Mouse (Mus musculus) cortical plate, adult 2 months (tissue): ENCODE data around the gene Anks1b. TPM values are rescaled to one million over a fixed set of nuclear protein-coding genes. Genes with fewer than 3 reads are reported as not detected.

ENCODE experiments used
- H3K27ac ChIP-seq: fragments of 200-500 bp; 2 replicates; pipeline ENCODE4 v1.5.1; 2012; ENCODE audit warnings: low read length, control low read depth, inconsistent platforms; ENCODE audit not compliant: insufficient read depth
- H3K4me1 ChIP-seq: fragments of 200-500 bp; 2 replicates; pipeline ENCODE4 v1.6.1; 2011; ENCODE audit warnings: low read length; ENCODE audit not compliant: control insufficient read depth, insufficient read depth
- H3K4me3 ChIP-seq: fragments of 200-500 bp; 2 replicates; pipeline ENCODE4 v1.5.1; 2011; ENCODE audit warnings: mild to moderate bottlenecking, low read length, control low read depth; ENCODE audit not compliant: insufficient read depth
- CTCF ChIP-seq: fragments of 200-500 bp; IDR thresholded peaks from 2 replicates; pipeline ENCODE4 v1.5.1; 2011; ENCODE audit warnings: mild to moderate bottlenecking, control low read depth, low read length; ENCODE audit not compliant: insufficient read depth; ENCODE audit errors: extremely low read depth
- POLR2A ChIP-seq: fragments of 200-500 bp; IDR thresholded peaks from 2 replicates; pipeline ENCODE4 v1.6.1; 2011; ENCODE audit warnings: mild to moderate bottlenecking, low read length, control low read depth; ENCODE audit not compliant: insufficient read depth; ENCODE audit errors: extremely low read depth
- polyA plus RNA-seq: library from polyadenylated mRNA; depleted of rRNA; stranded (reverse); fragments of >200 nt; gene quantifications from 2 replicates; pipeline ENCODE4 v1.2.3, GENCODE M21; 2012

The Anks1b gene
- polyA plus RNA-seq, 1 experiment = 238 TPM

DNA sequence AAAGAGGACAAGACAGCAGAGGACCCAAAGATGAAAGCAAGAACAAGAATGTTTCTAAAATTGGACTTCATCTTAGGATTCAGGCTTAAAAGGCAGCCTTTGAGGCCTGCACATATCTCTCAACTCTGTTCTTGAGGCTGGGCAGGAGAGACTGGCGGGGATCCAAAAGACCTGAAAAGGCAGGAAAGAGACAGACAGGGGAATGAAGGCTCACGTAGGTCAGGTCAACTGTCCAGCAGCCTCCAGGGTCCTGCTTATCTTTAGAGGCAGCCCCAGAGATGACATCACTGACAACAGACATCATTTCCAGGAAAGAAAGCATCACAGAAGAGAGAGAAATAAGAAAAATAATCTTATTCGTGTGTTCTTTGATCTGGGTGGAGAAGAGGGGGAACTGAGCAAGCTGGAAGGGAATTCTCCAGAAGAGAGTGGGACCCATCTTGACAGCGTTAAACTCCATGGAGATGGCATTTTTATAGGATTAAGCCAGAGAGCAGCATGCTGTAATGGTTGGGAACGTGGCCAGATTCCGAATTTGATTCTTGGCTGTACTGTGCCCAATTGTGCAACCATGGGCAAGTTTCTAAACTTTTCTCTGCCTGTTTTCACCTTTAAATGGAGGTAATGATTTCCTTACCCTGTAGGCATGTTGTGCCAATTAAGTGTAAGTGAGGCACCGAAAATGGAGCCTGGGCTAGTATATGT lies 784.3 kb downstream of the Anks1b start:
- Histone ChIP-seq H3K4me3 (no peak overlapping the region), H3K27ac (0 out of 2 replicates have a peak overlapping the region, but pooled peaks have one; percentile 68), H3K4me1 (peaks cover 17% of the 10 kb centered on the region)
- TF ChIP-seq POLR2A = no peak
- no peak for TF ChIP-seq CTCF

DNA sequence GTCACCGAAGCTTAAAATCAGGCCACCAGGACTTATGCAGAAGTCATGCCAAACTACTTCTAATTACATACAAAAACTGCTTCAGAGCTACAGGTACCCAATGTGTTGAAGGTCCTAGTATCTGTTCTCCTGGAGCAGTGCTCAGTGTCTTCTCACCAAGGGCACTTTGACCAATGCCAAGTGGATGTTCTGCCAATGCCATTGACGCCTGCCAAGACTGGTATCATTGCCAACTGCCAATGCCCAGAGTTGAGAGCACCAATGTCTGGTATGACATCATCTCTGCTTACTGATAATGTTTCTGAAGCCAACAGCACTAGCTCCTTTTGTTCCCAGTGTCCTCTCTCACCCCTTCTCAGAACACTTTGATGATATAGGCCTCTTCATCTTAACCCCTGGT lies 793.4 kb downstream of the Anks1b start:
- H3K4me3 ChIP-seq = no peak overlapping the region
- TF ChIP-seq POLR2A = no peak
- TF ChIP-seq CTCF = no peak
- H3K4me1 ChIP-seq = peaks cover 4% of the 10 kb centered on the region; the same call in 1 of the 2 replicates
- no peak overlapping the region for H3K27ac ChIP-seq

DNA sequence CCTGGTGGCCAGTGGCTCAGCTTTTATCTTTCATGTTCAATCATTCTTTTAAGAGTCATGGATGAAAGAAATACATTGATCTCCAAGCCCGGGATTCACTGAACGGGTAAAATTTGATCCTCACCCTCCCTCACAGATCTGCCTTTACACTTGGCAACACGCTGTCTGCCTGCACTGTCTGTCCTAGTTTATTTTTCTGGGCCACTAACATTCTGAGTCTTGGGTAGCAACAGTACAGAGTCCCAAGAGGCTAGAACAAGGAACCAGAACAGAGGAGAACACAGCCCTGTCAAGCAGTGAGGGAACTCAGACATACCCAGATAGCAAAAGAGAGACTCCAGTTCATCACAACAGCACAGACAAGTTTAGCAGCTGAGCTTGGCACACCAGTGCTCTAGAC lies 797.0 kb downstream of the Anks1b start:
- no peak overlapping the region for H3K4me3 ChIP-seq
- TF ChIP-seq CTCF = no peak
- TF ChIP-seq POLR2A = no peak
- peaks cover 15% of the 10 kb centered on the region for H3K4me1 ChIP-seq
- peak overlapping the region; percentile 17; the same call in 1 of the 2 replicates for H3K27ac ChIP-seq

DNA sequence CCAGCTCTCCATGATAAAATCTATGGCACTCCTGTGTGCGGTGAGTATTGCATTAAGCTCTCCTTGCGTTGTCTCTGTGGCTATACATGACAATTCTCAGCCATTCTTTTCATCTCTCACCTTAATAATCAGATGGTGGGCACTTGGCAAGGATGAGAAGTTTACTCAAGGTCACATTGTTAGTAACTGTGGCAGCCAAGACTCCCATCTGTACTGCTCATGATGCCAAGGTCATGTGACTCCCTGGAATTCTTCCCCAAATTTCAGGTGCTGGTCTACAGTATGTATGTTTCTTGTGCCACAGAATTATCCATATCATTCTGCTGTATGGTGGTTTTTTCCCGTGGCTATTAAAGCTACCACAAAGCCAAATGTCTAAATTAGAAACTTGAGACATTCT lies 798.8 kb downstream of the Anks1b start:
- Histone ChIP-seq H3K4me3 (no peak overlapping the region), H3K4me1 (peaks cover 15% of the 10 kb centered on the region), H3K27ac (peak overlapping the region; percentile 11; the same call in 1 of the 2 replicates)
- TF ChIP-seq POLR2A (no peak), CTCF (no peak)

DNA sequence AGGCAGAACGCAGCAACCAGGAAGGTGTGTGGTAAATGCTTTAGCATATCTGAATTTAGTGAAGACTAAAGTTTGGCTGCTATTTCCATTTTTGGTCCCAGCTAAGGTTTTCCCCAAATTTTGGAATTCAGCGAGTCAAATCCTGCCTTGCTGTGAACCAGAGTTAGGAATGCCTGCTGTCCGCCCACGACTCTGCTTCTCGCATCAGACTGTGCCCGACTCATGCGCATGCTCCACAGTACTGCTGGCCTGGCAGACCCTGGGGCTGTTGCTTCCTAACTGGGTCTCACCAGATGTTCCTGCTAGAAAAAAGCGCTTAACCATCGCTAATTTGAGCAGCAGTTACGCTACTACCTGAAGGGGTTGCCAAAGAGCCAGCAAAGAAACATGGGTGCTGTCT lies 801.1 kb downstream of the Anks1b start:
- peaks cover 17% of the 10 kb centered on the region for H3K4me1 ChIP-seq
- H3K4me3 ChIP-seq = no peak overlapping the region
- H3K27ac ChIP-seq = no peak overlapping the region
- TF ChIP-seq POLR2A = no peak
- no peak for TF ChIP-seq CTCF

DNA sequence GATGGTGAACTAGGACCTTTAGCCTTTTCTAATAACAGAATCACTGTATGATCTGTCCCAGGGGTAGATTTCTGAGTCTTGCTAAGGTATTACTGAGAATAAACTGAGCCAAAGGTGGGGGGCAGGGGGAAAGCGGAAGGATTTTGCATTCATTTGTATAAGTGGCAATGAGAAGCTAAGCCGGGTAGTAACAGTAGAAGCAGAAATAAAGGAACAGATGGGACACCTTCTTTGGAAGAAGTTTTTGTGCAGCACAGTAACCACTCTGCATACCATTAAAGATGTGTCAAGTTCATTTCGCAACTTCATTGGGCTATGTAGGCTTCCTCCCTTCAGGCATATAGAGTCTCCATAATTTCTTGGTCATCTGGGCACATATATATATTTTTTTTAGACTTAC lies 804.1 kb downstream of the Anks1b start:
- H3K27ac ChIP-seq = peak overlapping the region; percentile 71; the same call in 1 of the 2 replicates
- no peak overlapping the region for H3K4me3 ChIP-seq
- H3K4me1 ChIP-seq = peaks cover 10% of the 10 kb centered on the region
- TF ChIP-seq CTCF (no peak), POLR2A (no peak)

DNA sequence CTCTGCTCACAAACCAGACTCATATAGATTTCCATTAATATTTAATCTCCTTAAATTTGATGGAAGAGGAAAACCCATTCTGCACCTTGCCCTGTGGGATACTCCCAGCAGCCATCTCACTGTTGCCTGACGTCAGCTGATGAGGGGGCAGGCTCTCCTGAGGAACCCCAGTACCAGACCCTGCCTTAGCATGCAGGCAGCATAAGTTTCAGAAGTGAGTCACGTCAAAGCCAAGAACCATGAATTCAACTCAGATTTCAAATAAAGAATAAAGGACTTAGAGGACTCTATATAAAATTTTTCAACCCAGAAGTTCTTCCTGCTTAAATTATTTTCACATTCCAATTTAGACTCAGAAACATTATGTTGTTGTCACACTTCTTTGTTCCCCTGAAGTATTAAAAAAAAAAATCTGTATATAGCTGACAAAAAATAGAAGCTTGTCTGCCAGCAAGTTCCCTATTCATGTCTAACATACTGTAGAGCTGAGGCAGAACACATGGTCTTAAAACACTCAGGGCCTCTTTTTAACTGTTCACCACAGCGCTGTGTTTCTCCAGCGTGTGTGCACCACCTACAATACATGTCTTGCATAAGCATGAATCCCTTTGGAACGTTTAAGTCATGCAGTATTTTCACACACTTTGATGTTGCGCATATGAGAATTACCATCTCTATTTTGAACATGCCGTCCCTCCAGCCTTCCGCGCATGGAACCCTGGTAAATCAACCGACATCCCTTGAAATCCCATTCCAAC lies 806.6 kb downstream of the Anks1b start:
- TF ChIP-seq CTCF (no peak), POLR2A (no peak)
- Histone ChIP-seq H3K27ac (peak overlapping the region; percentile 84), H3K4me3 (no peak overlapping the region), H3K4me1 (peaks cover 3% of the 10 kb centered on the region; the same call in 1 of the 2 replicates)

DNA sequence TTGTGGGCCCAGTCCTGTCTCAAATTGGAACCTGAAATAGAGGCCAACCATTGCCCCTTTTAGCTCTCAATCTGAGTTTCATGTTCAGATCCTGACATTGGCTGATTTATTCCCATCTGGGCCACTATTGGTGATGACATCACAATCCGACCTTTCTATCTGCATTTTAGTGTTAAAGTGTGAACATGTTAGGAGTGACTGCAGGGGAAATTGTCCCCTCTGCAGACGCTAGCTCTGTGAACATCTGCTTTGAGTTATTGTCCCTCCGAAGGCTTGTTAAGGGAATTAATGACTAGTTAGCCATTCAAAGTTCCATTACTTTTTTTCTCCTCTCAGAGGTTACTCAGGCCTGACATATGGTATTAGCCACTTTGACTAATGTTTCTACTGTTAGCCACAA lies 810.5 kb downstream of the Anks1b start:
- Histone ChIP-seq H3K4me1 (peaks cover 2% of the 10 kb centered on the region), H3K4me3 (no peak overlapping the region), H3K27ac (no peak overlapping the region)
- TF ChIP-seq CTCF = no peak
- TF ChIP-seq POLR2A = no peak

DNA sequence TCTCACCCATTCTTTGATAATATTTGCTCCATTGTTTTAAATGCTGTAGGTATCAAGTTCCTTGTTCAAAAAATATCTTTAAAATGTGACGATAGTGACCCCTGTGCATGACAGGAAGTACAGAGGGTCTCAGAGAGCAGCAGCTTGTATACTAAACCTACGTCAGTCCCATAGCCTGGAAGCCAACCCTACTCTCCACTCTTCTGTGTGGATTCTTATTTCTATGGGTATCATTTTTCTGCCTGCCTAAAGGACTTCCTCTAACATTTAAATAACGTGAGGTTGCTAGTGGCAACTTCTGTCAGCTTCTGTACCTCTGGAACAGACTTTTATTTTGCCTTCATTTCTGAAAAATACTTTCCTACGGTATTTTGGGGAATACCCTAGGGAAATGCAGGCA lies 812.1 kb downstream of the Anks1b start:
- Histone ChIP-seq H3K4me3 (no peak overlapping the region), H3K27ac (no peak overlapping the region), H3K4me1 (peaks cover 5% of the 10 kb centered on the region)
- TF ChIP-seq POLR2A (no peak), CTCF (no peak)

DNA sequence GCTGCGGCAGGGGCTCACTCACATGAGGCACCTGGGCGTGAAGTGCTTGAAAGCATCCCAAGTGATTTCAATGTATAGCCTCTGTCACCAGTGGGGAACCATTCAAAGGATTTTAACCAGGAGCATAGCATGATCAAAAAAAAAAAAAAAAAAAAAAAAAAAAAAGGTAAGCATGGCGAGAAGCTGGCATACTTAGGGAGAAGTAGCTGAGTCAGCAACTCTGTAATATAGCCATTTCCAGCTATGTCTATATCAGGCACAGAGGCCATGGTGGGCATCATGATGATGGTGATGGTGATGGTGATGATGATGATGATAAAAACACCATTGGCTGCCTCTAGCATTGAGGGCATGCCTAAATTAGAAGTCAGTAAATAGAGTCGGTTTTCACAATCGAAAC lies 814.8 kb downstream of the Anks1b start:
- no peak for TF ChIP-seq CTCF
- no peak for TF ChIP-seq POLR2A
- Histone ChIP-seq H3K27ac (no peak overlapping the region), H3K4me3 (no peak overlapping the region), H3K4me1 (peaks cover 8% of the 10 kb centered on the region)
